Mouse (Mus musculus): Measurements from ENCODE around the gene Cmss1.

Gene Cmss1

GRCm38 (mm10) chr16:57295216-57295934, 311.3 kb downstream of the Cmss1 start:
- DNase-seq (ENCODE audit: low read depth, low spot score): no peak

- no peak for DNase-seq (ENCODE audit: low read depth, low spot score)
Observed at GRCm38 (mm10) chr16:57292765-57293164, 313.9 kb downstream of the Cmss1 start, which contains the start of gene Tmem30c. TSS of gene Tmem30c (minus strand) at chr16:57292865.

GRCm38 (mm10) chr16:57292296-57292695, 314.4 kb downstream of the Cmss1 start:
- no peak for DNase-seq (ENCODE audit: low read depth, low spot score)

GRCm38 (mm10) chr16:57291696-57292095, 315.0 kb downstream of the Cmss1 start:
- DNase-seq (ENCODE audit: low read depth, low spot score): no peak

- no peak for DNase-seq (ENCODE audit: low read depth, low spot score)
Observed at GRCm38 (mm10) chr16:57281417-57281816, 325.2 kb downstream of the Cmss1 start.

- DNase-seq (ENCODE audit: low read depth, low spot score): peak; percentile 24
Observed at GRCm38 (mm10) chr16:57280221-57281217, 326.1 kb downstream of the Cmss1 start.

- DNase-seq (ENCODE audit: low read depth, low spot score): no peak
Observed at GRCm38 (mm10) chr16:57278976-57279626, 327.6 kb downstream of the Cmss1 start.

GRCm38 (mm10) chr16:57269751-57270150, 336.9 kb downstream of the Cmss1 start:
- no peak for DNase-seq (ENCODE audit: low read depth, low spot score)

- no peak for DNase-seq (ENCODE audit: low read depth, low spot score)
Observed at GRCm38 (mm10) chr16:57268058-57268841, 338.4 kb downstream of the Cmss1 start.

- DNase-seq (ENCODE audit: low read depth, low spot score): no peak
Observed at GRCm38 (mm10) chr16:57267068-57267467, 339.6 kb downstream of the Cmss1 start.

GRCm38 (mm10) chr16:57260152-57260551, 346.5 kb downstream of the Cmss1 start:
- DNase-seq (ENCODE audit: low read depth, low spot score): no peak

GRCm38 (mm10) chr16:57259356-57260083, 347.1 kb downstream of the Cmss1 start:
- DNase-seq (ENCODE audit: low read depth, low spot score): no peak
